Mouse (Mus musculus): ENCODE measurements around the gene Arsk.

The Arsk gene

DNA sequence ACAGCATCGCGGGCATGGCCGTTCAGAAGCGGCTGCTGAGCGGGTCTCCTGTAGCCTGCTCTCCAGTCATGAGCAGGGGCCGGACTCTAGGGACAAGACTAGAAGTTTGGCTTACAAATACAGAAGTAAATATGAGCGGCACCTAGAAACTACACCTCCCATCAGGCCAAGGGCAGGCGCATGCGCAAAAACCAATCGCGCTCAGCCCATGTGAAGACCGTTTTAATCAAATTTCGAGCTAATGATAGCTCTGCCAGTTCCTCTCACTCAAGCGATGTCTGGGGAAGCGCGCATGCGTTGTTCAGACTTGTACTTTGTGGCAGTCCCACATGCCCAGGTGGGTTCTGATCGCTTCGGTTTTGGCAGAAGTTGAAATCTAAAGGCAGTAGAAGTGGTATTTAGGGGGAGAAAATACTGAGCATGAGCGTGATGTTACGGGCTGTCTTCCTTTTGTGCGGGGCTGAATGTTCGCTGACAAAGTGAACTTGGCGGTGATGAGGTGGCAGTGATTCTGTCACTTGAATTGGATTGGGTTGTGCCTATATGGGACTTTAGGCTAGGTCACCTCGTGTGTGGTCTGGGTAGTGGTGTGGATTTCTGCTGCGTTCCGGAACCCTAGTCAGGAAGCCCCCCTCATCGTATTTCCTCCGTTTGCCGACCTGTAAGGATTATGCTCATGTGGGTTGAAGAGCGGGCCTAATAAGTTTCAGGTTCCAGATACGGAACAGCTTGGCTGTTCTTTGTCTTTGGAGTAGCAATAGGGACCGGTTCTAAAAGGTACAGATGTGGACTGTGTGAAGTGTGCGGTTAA, at the start of gene Arsk, which contains the start of gene Ttc37:
TSS of gene Arsk (minus strand) at position 168 of the 811 bp plus-strand sequence.
TSS of gene Ttc37 (plus strand) at position 242 of the 811 bp plus-strand sequence.
- DNase-seq (ENCODE audit: extremely low read depth, insufficient read length, low spot score), result peak; percentile 87

- no peak for DNase-seq (ENCODE audit: extremely low read depth, insufficient read length, low spot score)
Measured at GRCm38 (mm10) chr13:76141117-76141808, 42.8 kb upstream of the Arsk start.

DNA sequence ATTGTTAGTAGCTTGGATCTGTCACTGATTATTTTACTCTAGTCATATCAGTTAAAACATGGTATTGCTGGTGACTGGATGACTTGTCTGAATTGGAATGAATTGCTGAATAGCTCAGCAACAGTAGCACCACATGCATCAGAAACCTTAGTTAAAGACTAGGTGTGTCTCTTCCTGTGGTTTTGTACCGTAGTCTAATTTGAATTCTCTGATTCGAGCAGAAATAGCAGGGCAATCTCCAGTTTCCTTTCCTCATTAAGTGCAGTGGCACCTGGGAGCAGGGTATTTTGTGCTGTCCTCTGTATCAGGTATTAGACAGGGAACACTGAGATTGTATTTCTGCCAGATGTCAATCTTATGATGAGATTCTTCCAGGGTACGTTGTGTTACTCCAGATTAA, 40.4 kb upstream of the Arsk start:
- no peak for DNase-seq (ENCODE audit: extremely low read depth, insufficient read length, low spot score)

DNA sequence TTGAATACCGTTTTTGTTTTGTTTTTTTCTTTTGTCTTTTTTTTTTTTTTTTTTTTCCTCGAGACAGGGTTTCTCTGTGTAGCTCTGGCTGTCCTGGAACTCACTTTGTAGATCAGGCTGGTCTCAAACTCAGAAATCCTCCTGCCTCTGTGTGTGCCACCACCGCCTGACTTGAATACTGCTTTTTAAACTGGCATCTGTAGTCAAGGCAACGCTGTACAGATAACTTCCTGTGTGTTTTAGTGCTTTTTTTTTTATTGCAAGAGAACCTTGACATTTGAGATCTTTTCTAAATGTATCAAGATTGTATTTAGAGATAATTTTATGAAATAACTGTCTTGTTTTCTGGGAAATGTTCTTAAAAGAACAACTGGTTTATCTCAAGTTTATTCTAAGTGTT, 34.0 kb upstream of the Arsk start:
- DNase-seq (ENCODE audit: extremely low read depth, insufficient read length, low spot score), result no peak

DNA sequence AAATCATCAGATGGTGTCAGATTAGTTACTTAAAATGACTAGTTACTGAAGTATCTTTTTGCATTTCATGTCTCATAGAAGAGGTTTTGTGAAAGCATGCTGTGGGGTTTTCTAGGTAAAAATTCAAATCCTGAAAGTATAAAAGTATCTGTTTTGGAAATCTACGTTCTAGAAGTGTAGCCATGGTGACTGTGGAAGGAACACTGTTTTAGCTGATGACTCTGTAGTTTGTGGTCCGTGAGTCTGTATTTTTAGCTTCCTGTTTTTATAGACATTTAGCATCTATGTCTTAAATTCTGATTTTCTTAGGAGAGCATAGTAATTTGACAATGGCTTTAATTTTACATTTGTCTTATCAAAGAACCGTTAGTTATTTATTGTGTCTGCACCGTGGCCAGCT, 30.3 kb upstream of the Arsk start:
- DNase-seq (ENCODE audit: extremely low read depth, insufficient read length, low spot score), result no peak

GRCm38 (mm10) chr13:76109069-76109824, 10.8 kb upstream of the Arsk start:
- DNase-seq (ENCODE audit: extremely low read depth, insufficient read length, low spot score), result no peak

- DNase-seq (ENCODE audit: extremely low read depth, insufficient read length, low spot score), result peak; percentile 38
Measured at GRCm38 (mm10) chr13:76101989-76102388, 3.5 kb upstream of the Arsk start.

GRCm38 (mm10) chr13:76098116-76098492, 356 bp downstream of the Arsk start:
- no peak for DNase-seq (ENCODE audit: extremely low read depth, insufficient read length, low spot score)

- DNase-seq (ENCODE audit: extremely low read depth, insufficient read length, low spot score), result no peak
Measured at GRCm38 (mm10) chr13:76074323-76074722, 24.1 kb downstream of the Arsk start.

- no peak for DNase-seq (ENCODE audit: extremely low read depth, insufficient read length, low spot score)
Measured at GRCm38 (mm10) chr13:76064363-76064945, 34.0 kb downstream of the Arsk start.

DNA sequence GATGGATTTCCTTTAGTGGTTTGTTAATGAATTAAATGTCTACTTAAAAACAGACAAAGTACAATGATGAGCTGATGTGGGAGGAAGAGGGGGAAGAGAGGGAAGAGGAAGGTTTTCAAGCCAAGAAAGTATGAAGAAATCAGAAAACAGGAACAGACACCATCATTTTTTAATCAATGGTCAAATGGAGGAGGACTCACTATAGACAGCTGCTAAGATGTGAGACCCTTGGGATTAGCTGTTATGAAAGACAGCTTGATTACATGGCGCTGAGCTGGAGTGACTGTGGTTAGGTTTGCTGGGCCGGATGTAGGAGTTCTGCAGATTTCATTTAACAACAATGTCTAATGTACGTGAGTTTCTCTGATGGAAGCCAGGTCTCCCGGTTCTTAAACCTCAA, 34.9 kb downstream of the Arsk start:
- DNase-seq (ENCODE audit: extremely low read depth, insufficient read length, low spot score), result no peak

- no peak for DNase-seq (ENCODE audit: extremely low read depth, insufficient read length, low spot score)
Measured at GRCm38 (mm10) chr13:76062569-76062968, 35.9 kb downstream of the Arsk start.

GRCm38 (mm10) chr13:76062126-76062525, 36.3 kb downstream of the Arsk start:
- DNase-seq (ENCODE audit: extremely low read depth, insufficient read length, low spot score), result no peak

- DNase-seq (ENCODE audit: extremely low read depth, insufficient read length, low spot score), result no peak
Measured at GRCm38 (mm10) chr13:76059591-76059990, 38.9 kb downstream of the Arsk start.

DNA sequence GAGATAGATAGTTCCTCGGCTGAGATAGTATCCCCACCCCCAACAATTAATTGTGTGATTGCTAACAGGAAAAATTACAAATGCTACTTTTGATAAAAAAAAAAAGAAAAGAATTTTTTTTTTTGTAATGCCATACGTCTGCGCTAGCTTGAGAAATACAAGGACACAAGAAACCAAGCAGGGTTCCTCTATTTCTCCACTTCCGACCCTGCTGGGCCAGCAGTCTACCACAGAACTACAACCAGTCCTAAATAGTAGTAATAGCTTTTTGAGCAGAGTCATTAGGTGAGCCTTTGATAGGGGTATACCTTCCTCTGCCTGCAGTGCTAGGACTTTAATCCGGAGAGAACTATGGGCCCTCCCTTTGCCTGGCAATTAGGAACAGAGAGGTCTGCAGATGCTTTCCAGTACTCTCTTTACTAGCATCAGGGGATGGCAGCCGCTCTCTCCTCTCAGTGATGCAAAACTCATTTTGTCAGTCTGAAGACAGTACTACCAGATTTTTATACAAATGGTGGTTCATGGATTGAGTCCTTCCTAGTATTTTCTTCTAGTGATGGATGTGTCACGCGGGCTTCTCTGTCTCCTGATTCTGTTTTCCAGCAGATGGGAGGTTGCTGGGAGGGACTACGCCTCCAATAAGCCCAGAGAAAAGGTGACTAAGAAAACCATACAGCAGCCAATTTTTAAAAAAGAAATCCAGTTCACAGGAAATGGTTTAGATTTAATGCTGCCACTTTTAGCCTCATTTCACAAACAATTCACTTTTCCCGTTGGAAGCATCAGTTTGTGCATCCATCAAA, 41.0 kb downstream of the Arsk start:
- DNase-seq (ENCODE audit: extremely low read depth, insufficient read length, low spot score), result no peak

- no peak for DNase-seq (ENCODE audit: extremely low read depth, insufficient read length, low spot score)
Measured at GRCm38 (mm10) chr13:76056896-76057266, 41.6 kb downstream of the Arsk start, which contains the start of gene Gpr150. Gpr150 (minus strand) TSS chr13:76056996.

DNA sequence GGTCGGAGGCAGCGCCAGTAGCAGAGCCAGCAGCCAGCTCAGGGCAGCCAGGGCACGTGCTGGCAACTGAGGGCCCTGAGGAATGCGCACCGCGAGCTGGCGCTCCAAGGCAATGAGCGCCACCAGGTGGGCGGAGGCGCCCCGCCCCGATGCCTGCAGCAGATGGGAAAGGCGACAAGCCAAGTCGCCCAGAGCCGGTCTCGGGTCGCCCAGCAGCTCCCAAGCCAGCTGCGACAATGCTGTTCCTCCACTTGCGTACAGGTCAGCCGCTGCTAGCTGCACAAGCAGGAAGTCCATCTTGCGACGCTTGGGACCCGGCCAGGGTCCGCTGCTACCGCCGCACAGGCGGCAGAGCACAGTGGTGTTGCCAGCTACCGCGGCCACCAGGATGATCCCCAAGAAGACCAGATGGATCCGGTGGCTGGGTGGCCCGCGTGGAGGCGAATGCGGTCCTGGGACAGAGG, 42.2 kb downstream of the Arsk start:
- peak; percentile 18 for DNase-seq (ENCODE audit: extremely low read depth, insufficient read length, low spot score)

DNA sequence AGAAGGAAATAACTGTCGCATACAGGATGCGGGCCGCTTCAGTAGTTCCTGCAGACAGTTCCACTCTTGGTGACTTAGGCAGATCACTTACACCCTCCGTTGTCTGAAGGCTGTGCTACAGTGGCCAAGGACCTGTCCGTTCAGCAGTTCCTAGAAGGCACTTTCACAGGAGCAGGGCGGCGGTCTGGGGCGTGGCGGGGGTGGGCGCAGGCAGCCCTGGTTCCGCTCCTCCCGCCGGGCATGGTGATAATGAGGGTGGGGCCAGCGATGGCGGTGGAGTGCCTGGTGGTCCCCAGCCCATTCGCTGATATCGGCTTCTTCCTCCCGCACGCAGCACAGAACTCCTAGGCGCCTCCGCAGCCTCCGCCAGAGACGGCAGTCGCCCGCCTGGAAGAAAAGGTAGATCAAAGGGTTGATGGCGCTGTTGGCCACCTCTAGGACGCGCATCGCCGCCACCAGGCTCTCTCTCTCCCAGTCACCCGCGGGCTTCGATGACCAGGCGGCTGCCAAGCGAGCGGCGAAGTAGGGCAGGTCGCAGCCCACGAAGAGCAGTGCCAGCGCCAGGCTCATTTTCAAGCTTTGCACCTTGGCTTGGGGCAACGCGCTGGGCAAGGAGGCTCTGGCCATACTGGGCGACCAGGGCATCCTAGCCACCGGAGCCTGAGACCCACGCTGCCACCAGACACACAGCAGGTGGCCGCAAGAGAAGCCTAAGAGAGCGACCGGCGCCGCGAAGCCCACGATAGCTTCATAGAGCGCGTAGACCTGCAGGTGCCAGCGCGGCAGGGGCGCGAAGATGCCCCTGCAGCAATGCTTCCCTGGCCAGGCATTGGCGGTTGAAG, 42.8 kb downstream of the Arsk start:
- peak; percentile 5 for DNase-seq (ENCODE audit: extremely low read depth, insufficient read length, low spot score)

DNA sequence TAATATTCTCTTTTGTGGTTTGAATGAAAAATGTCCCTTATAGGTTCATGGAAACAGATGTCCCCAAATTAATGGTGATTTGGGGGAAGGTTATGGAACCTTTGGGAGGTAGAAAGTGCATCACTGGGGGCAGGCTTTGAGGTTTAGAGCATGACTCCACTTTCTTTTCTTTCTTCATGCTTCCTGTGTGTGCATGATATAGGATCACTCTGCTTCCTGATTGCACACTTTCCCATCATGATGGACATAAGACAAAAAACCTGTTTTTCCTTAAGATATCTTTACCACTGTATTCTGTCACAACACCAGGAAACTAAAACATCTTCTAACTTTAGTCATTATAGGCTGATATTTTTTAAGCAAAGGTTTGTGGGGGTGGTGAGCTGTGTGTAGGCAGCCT, 53.5 kb downstream of the Arsk start:
- DNase-seq (ENCODE audit: extremely low read depth, insufficient read length, low spot score), result no peak

All from 3134 (cell line).